Mouse (Mus musculus): Measurements from ENCODE around the gene 4930455H04Rik. TPM values are rescaled to one million over a fixed set of nuclear protein-coding genes. Genes with fewer than 3 reads are reported as not detected.

Gene 4930455H04Rik
- total RNA-seq, 2 experiments from 2014 or later, result not detected

DNA sequence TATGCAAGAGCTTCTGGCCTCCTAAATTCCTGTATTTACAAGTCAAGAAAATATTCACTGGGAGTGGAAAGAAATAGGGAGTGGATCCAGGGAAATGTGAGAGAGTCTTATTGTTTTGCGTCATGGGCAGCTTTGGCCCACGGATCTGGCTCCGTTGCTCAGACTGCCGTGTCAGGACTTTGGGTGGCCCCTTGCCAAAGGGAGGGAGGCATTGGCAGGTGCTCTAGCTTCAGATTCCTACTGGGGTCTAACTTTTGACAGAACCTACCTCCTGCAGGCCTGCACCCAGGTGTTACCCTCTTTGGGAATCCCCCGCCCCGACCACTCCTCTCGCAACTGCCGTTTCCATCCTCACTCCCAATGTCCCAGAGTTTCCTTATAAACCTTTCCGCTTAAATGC is 3.6 kb upstream of the 4930455H04Rik start:
- DNase-seq (ENCODE audit: low spot score in 2 of 2), result no peak
- intact Hi-C loops (cut with DNase I), result no loop called here

DNA sequence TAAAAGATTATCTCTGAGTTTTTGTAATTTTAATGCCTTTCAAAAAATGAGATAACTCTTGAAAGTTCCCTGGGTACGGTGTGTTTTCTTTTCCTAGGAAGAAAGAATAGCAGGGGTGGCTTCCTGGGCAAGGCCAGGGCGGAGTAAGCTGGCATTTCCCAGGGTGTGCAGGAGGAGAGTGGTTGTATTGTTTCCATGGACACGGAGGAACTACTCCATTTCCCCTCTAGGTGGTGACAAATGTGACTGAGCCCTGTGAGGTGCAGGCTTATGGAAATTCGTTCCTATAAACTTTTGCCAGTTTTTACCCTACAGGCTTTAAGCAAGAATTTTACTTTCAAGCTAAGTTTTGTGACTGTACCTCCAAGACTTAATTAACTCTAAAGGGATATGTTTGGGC is 1.8 kb upstream of the 4930455H04Rik start:
- intact Hi-C loops (cut with DNase I), result no loop called here
- DNase-seq (ENCODE audit: low spot score in 2 of 2), result peak; percentile 64 to 86

DNA sequence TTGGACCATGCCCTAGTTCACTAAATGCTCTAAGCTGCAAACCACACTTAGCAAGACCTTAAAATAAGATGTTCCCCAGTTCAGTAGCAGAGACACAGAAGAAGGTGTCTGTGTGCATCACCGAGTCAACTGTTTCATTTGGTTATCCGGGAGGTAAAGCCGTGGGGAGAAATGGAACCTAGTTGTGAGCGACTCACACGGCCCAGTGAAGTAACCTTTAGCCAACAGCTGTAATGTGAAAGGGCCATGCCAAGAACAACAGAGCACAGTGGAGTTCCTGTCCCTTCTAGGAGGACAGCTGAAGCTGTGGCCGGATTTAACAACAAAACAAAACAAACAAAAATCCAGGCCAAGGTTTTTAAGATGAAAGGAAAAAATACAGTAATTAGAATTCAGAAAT is 1.3 kb upstream of the 4930455H04Rik start:
- intact Hi-C loops (cut with DNase I), result no loop called here
- DNase-seq (ENCODE audit: low spot score in 2 of 2), result peak in 1 of 2 experiments; percentile 17

DNA sequence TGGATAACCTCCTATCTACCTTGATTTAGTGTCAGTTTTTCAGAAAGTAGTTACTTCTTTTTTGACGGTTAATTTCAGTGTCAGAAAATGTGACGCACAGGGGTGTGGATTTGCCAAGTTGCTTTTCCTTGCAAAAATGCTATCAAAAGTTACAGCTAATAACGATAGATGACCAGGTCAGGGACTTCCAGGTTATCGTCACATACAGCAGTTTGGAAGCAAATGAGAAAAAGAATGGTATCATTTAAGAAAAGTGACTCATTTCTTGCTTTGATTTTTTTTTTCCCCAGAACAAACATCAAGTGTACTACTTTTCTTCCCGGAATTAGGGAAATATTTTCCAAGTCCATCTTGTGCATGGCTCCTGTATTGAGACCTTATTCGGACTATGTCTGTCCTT is 631 bp upstream of the 4930455H04Rik start:
- DNase-seq (ENCODE audit: low spot score in 2 of 2), result no peak
- intact Hi-C loops (cut with DNase I), result no loop called here

DNA sequence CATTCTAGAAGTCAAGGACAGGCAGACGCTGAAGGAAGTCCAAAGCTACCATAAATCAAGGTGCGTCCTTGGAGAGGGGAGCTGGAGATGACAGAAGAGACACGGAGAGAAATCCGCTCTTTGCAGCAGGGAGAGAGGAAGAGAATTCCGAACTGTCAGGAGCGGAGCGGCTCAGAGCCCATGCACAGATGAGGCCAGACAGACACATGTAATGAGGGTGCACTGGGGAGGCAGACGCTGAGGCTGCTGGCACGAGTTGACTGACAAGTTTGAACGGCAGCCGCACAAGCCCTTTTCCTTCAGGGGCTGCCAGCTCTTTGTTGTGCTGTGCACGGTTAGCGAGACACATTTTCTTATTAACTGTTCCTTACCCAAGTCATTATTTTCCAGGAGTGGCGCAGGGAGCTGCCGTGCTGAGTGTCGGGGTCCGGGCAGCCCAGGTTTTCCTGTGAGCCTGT is 502 bp downstream of the 4930455H04Rik start, which contains the start of gene Palmd:
Palmd (minus strand) TSS at position 448 of the 458 bp plus-strand sequence.
- intact Hi-C loops (cut with DNase I), result no loop called here

DNA sequence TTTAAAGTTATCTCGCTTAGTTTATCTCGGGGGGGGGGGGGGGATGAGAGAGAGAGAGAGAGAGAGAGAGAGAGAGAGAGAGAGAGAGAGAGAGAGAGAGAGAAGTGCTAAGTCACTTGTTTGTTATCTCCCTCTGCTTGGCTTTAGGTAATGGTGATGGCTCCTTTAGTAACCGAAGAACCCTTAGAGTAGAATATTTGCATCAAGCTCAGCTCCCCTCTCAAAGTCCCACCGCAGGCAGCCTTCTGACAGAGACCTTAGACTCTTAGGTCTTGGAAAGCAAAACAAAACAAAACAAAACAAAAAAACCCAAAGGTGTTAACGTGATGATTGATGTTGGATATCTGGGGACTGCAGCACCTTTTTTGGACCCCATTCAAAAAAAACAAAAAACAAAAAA is 936 bp downstream of the 4930455H04Rik start:
- intact Hi-C loops (cut with DNase I), result no loop called here
- no peak for DNase-seq (ENCODE audit: low spot score in 2 of 2)

More for the DNA sequence above, 502 bp downstream of the 4930455H04Rik start, which contains the start of gene Palmd:
- DNase-seq (ENCODE audit: low spot score in 2 of 2), result peak; percentile 62 to 63

DNA sequence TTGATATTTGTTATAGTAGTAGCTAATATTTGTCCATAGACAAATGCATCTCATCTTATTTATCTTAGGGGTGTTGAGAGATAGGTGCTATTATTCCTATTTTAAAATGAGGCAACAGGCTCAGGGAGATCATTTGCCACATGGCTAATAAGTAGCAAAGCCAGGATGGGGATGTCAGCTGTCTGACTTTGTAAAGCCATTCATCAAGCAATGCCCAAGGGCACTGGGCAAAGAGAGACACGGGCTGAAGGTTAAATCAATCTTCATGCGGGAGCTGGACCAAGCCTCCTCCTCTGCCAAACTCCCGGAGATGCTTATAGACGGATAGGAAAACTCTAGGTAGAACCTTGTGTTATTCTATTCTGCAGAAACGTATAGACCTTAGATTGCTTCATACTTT is 1.7 kb downstream of the 4930455H04Rik start:
- DNase-seq (ENCODE audit: low spot score in 2 of 2), result no peak
- intact Hi-C loops (cut with DNase I), result no loop called here

DNA sequence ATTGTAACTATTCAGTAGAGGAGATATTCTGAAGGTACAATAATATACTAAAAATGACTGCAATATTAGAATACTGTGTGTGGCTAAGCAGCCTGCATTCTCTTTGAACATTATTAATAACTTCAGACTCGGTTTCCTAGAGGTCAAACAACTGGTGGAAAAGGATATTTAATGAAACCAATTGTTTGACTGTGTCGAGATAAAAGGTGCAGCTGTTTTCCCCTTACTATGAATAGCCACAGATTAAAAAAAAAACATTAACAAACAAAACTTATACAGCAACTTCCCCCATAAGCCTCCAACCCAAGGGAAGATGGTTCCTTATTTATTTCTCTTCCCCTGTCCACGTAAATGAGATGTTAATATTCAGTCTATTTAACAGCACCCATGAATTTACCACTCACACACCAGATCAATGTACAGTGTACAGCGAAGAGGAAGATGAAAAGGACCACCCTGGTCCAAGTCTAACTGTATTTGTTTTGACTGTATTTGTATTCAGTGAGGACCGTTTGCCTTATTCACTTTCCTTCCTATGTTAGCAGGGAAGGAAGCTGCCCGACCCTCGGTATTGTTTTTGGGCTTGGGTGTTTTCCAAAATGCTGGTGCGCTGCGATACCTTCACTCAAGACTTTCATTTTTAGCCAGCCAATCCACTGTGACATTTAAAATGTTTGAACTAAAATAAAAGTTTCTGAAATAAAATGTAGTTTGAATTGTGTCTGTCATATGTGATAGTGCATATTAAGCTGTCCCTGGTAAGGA is 13.9 kb downstream of the 4930455H04Rik start:
- intact Hi-C loops (cut with DNase I), result no loop called here
- DNase-seq (ENCODE audit: low spot score in 2 of 2), result no peak

DNA sequence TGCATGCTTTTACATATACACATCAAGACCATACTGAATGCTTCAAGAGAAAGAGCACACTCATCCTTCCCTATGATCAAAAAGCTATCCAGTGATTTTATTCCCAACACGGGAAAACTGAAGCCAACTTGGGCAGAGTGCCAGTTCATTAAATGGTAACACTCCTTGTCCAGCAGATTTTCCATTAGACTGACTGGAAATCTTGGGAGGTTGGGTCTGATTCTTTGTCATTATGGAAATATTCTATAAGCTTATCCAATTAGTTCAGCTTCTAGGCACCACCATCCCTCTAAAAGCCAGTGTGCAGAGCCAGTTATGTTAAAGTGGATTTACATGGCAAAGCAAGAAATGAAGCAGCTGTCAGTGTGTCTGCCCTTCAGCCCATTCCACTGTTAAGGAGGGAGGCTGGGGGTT is 17.0 kb downstream of the 4930455H04Rik start:
- DNase-seq (ENCODE audit: low spot score in 2 of 2), result peak in 1 of 2 experiments; percentile 21
- intact Hi-C loops (cut with DNase I), result no loop called here

DNA sequence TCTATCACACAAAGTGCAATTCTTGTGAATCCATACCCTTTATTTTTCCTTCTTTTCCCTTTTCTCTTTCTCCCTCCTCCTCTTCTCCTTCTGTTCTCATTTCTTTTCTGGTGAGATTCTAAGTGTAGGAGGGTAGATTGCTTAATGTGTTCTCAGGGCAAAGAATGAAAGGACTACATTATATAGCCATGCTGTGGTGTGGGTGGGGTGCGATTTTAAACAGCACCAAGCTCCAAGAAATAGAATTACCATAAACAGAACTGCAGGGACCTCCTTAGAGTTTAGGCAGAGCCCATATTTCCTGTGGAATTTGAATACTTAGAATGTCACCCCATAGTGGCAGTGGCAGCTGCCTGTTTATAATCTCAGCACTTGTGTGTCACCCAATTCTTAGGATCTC is 17.7 kb downstream of the 4930455H04Rik start:
- peak; percentile 70 to 86 for DNase-seq (ENCODE audit: low spot score in 2 of 2)
- intact Hi-C loops (cut with DNase I), result no loop called here

DNA sequence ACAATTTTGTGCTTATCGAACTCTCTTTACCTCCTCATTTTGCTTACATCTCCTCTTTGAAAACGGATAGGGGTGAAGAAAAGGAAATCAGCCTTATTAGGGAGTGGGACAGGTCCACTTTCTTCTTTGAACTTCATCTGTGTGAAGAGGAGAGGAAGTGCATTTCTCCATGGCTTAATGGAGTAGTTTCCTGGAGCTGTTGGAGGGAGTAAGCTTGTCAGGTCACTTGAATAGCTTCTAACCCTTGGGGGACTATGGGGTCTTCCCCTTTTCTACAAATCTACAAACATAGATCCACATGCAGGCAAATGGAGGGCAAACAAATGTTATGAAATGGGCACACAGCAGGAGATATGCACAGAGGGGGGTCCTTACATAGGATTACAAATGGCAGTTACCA is 18.4 kb downstream of the 4930455H04Rik start:
- DNase-seq (ENCODE audit: low spot score in 2 of 2), result no peak
- intact Hi-C loops (cut with DNase I), result no loop called here

DNA sequence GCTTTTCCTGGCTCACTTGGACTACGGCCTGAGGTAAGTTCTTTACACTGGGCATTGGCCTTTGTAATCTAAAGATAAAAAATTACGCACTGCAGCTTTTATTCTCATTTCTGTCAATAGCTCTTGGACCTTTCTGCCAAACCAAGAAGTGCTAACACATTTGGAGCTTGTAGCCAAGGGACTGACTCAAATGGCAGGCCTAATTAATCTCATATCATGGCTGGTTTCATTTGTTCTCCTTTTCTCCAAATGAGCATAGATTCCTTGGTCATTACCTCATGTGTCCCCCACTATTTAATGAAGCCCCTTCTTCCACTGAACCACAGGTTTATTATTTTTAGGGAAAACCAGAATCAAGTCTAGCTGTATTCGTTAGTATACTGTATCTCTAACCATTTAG is 20.2 kb downstream of the 4930455H04Rik start:
- DNase-seq (ENCODE audit: low spot score in 2 of 2), result no peak
- intact Hi-C loops (cut with DNase I), result no loop called here

DNA sequence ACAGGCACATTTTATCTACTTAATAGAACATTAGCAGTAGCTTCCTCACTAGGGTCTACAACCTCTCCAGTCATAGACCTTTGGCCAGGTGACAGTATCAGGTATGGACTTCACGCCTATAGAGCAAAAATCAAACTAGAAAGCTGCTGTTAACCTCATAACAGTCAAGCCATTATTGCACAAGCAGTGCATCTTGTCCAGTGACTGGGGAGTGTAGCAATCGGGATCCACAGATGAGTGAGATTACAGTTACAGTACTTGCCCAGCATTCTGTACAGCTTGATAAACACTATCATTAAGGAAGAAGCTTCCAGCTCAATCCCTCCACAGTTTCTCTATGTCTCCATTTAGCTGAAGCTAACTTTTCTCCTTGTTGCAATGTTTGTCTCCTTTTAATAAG is 23.1 kb downstream of the 4930455H04Rik start:
- intact Hi-C loops (cut with DNase I), result no loop called here

DNA sequence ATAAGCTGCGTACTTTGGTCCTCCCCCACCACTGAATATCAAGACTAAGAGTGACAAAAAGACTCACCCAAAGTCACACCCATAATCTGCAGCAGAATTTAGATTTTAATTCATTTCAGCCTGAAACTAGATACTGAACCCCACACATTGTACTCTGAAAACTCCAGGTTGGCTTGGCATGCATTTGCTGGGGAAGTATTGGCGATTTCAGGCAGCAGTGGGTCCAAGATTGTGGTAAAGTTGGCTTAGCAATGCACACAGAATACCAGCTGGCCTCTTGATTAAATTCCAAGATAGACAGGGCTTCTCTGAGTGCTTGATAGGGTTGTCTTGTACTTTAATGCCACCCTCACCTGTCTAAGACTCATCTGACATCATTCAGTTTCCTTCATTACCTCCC is 24.9 kb downstream of the 4930455H04Rik start:
- intact Hi-C loops (cut with DNase I), result no loop called here
- DNase-seq (ENCODE audit: low spot score in 2 of 2), result no peak

More for the DNA sequence above, 23.1 kb downstream of the 4930455H04Rik start:
- DNase-seq (ENCODE audit: low spot score in 2 of 2), result no peak

DNA sequence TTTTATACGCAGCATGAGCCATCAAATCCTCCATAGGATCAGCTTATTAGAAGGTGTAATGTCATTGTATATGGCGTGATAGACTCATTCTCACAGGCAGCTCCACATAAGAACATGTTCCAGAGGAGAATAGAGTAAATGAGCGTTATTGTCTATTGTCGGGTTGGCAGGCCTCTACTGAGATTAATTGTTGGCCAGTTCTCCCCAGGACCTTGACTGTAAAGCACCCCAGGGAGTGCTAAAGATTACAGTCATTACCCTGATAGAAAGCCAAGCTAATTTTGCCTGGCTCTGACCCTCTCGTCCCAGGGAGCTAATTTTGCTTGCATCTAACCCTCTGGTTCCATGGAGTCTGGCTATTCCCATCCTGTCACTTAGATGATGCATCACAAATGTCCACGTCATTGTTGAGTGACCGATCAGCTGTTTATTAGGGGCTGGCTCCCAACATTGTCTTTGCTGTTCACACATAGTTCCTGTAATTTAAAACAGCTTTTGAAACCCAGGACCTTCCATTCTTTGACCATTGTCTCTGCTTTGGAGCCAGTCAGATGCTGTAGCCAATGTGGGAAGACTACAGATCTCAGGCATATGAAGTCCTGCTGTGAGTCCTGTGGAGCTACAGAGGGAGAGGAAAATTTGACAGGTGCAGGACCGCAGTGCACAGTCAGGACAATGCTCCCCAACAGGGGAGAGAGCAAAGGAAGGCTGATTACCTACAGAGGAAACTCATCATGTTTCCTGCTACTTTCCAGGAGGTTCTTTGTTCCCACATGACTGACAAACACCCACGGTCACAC is 33.8 kb downstream of the 4930455H04Rik start:
- intact Hi-C loops (cut with DNase I), result no loop called here
- no peak for DNase-seq (ENCODE audit: low spot score in 2 of 2)

DNA sequence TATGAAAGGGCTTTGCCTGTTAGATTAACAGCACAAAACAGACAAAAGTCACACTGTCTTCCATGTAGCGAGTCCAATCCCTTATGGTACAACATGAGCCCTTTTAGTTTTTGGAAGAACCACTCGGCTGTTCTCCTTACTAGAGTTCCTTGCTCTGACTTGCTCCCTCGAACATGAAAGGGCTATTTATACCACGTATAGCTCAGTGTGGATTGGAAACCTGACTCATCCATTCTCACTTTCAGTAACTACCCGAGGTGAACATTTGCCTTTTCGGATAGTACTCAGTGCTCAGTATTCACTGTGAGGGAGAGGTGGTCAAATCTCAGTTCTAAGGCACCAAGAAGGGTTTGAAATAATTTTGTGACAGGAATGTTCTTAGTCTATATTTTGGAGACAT is 35.3 kb downstream of the 4930455H04Rik start:
- intact Hi-C loops (cut with DNase I), result no loop called here
- DNase-seq (ENCODE audit: low spot score in 2 of 2), result no peak

DNA sequence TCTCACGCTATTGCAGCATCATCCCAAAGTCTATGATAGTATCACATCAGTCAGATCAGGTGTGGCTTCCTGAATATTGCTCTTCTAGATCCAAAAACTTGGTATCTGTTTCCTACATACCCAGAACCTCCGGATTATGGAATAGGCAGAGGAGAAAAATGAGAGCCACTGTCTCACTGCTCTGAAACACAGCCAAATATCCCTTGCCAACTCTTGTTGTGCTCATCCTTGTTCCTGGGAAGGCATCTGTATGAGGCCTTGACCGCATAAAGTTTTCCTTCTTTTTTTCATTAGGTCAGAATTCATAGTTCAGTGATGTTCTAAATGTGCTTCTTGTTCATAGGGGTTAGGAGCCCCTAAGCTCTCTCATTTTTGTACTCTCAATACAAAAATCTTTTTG is 38.6 kb downstream of the 4930455H04Rik start:
- DNase-seq (ENCODE audit: low spot score in 2 of 2), result no peak
- intact Hi-C loops (cut with DNase I), result no loop called here

DNA sequence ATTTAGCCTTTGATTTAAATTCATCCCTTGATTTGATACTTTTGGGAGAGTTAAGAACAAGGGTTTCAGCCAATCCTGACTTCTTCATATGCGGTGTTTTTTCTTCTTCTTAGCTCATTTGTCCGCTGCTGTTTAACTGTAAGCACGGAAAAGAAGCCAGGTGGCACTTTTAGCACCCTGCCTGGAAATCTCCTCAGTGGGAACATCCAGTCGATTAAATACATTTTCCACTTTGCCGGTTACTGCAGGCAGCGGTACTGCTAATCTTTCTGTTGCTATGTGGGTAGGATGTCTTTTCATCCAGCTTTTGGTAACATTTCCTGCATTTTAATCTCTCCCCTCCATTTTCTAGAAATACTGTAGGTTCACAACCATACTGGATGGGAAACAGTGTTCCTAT is 39.3 kb downstream of the 4930455H04Rik start:
- intact Hi-C loops (cut with DNase I), result no loop called here

DNA sequence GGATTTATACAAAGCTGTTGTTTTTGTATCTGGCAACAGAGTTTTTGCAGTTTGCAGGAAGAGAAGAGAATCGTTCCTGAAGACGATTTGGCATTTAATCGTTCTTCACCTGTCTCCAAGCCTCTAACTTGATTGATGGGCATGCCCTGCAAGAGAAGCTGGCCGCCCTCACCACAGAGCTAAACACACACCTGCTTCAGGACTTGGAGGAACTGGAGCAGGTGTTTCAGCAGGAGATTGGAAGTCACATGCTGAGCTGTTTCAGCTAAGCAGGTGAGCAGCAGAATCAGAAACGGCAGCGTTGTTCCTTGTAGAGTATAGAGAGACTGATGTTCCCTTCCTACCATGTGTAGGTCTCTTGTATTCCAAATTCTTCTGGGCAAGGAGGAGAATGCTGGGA is 42.1 kb downstream of the 4930455H04Rik start:
- intact Hi-C loops (cut with DNase I), result no loop called here

More for the DNA sequence above, 39.3 kb downstream of the 4930455H04Rik start:
- DNase-seq (ENCODE audit: low spot score in 2 of 2), result peak; percentile 63 to 83

DNA sequence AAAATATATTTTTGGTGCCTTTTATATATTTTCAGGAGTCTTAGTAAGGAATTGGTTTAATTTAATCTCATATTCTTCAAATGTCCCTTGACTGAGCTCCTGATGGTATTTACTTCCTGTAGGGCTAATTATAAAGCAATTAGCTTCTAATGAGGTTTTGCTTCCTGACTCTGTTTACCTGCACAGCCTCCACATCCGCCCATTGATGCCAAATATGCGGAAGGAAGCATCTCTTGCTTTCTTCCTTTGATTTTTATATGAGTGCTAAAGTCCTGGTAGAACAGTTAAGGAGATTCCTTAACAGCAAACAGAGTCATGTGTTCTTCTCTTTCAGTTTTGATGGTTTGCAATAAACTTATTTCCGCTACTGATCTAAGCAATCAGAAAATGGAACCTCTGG is 52.3 kb downstream of the 4930455H04Rik start:
- intact Hi-C loops (cut with DNase I), result no loop called here
- no peak for DNase-seq (ENCODE audit: low spot score in 2 of 2)

More for the DNA sequence above, 42.1 kb downstream of the 4930455H04Rik start:
- DNase-seq (ENCODE audit: low spot score in 2 of 2), result no peak

All from left cerebral cortex, postnatal 14 days (tissue).